Mouse (Mus musculus) E14TG2a.4 (cell line): ENCODE data around the gene Zdhhc22.

Experiments
- CTCF ChIP-seq: conservative IDR thresholded peaks from 2 replicates; pipeline ENCODE4 v1.5.1; 2014; ENCODE audit warnings: low read length
- NANOG ChIP-seq: IDR thresholded peaks from 2 replicates; pipeline ENCODE4 v1.6.1; 2014; ENCODE audit warnings: borderline replicate concordance, low read length, mixed read lengths
- POU5F1 ChIP-seq: IDR thresholded peaks from 2 replicates; pipeline ENCODE4 v1.6.1; 2014; ENCODE audit warnings: low read length, borderline replicate concordance

DNA sequence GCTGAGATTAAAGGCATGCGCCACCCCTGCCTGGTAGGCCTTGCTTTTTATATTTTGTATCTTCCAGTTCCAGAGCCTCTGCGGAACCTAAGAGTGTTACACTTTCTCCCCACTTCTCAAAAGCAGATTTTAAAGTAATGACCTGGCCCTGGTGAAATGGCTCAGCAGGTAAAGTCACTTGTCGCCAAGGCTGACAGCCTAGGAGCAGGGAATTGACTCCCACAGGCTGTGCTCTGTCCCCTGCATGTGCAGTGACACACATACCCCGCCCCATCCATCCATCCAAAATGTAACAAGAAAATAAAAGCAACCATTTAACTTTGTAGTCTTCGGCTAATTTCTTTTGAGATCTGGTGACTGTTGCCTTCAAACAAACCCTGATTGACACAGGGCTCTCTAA, 30.6 kb downstream of the Zdhhc22 start:
- TF ChIP-seq CTCF, result no peak
- no peak for TF ChIP-seq POU5F1
- no peak for TF ChIP-seq NANOG
